Mouse (Mus musculus) cerebellum, postnatal 36 days (tissue): ENCODE results near the gene Ppp4r1.

Source experiments
- DNase-seq, 2 experiments: peaks; one replicate each; pipeline ENCODE4 v3.0.0; 2021 to 2022; ENCODE audit warnings: mixed read lengths in 2 of 2

Gene Ppp4r1

DNA sequence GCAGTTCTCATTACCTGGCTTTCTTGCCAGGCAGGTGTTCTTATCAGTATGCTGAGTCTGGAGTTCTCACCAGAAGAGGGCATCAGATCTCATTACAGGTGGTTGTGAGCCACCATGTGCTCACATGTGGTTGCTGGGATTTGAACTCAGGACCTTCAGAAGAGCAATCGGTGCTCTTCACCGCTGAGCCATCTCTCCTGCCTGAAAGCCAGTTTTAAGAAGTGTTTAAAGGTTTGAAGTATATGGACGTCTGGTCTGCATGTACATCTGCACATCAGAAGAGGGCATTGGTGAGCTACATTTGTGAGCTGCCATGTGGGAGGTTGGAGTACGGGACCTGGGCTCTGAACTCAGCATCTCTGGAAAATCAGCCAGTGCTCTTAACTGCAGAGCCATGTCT, 8.8 kb upstream of the Ppp4r1 start:
- DNase-seq, result no peak

DNA sequence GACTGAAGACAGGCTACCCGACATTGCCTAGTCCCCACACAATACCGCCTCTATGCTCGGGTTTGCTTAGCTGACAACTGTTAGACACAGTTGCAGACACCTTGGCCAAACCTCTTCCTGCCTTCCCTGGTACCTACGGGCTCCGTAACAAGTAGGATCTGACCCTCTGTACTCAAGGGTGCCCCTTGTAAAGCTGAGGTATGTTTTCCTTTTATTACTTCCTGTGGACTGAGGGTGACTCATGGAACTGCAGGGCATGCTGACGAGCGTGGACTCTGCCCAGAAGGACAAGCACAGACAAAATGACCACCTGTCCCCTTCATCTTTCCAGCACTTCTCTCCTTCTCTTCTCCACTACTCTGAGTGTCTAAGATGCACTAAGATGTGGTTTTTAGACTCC, 7.9 kb upstream of the Ppp4r1 start:
- no peak for DNase-seq

DNA sequence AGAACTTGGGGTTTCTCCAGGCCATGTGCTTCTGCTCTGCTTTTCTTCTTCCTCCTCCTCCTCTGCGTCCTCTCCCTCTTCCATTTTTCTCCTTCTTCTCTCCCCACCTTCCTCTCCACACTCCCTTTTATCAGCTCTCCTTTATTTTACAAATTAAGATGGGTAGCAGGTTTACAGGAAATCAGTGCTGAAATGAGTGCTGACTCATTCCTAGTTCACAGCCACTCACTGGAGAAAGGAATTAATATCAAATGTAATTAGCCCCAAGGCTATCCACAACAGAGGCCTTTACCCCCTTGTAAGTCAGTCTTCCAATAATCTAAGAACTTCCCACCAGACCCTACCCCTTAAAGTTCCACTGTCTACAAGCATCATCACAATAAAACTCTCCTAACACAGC, 6.1 kb upstream of the Ppp4r1 start:
- no peak for DNase-seq

DNA sequence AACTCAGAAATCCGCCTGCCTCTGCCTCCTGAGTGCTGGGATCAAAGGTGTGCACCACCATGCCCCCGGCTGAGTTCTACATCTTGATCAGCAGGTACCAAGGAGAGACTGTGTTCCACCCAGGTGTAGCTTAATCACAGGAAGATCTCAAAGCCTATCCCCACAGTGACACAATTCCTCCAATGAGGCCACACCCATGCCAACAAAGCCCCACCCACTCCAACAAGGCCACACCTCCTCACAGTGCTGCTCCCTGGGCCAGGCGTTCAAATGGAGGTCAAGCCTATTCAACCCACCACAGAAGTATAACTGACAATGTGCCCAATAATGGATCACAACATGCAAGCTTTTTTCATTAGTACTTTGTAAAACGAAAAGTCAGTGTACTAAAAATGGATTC, 4.9 kb upstream of the Ppp4r1 start:
- no peak for DNase-seq

DNA sequence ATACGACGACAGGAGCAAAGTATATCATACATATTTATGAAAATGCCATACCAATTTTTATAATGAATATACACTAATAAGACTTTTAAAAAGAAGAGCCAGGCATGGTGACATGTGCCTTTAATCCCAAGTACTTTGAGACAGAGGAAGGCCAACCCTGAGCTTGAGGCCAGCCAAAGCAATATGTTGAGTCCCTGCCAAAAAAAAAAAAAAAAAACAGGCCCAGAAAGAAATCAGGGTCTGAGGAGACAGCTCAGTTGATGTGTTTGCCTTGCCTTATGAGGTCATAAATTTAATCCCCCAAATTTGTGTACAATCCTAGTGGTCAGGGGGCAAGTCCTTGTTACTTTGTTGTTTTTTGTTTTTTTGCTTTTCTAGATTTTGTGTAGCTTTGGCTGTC, 1.4 kb upstream of the Ppp4r1 start:
- DNase-seq, result no peak

DNA sequence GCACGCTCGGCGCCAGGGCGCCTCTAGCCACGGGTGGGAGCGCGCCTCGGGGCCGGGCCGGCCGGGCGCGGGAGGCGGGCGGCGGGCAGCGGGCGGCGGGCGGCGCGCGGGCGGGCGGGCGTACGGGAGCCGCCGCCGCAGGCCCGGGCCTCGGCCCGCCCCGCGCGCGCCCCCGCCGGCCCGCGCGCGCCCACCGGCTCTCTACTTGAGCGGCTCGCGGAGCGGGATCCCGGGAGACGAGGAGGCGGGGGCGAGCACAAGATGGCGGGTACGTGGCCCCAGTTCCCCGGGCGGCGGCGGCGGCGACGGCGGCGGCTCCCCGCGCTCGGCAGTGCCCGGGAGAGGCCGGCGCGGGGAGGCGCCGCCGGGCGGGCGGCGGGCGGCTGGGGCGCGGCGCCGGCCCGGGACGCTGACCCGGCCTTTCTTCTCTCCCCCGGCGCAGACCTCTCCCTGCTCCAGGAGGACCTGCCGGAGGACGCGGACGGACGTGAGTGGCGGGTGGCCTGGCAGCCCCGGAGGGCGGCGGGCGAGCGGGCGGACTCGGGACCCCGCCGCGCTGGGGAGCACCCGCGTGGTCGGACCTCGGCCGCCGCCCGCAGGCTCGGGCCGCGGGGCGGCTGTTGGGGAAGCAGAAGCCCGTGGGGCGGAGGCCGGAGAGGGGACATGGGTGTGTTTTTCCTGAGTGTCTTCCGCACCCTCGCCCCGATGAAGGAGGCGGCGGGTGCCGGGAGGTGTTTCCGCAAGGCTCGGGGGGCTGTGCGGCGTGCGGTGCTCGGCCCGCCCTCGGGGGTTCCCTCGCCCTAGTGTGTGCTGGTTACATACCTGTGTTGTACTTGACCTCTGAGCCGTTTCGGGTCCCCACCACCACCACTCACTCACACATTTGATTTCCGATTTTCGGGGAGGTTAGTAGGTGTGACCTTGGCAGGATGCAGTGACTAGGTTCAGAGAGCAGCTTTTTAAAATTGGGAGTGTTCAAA, 1.1 kb downstream of the Ppp4r1 start:
- peak; percentile 73 to 84 for DNase-seq

DNA sequence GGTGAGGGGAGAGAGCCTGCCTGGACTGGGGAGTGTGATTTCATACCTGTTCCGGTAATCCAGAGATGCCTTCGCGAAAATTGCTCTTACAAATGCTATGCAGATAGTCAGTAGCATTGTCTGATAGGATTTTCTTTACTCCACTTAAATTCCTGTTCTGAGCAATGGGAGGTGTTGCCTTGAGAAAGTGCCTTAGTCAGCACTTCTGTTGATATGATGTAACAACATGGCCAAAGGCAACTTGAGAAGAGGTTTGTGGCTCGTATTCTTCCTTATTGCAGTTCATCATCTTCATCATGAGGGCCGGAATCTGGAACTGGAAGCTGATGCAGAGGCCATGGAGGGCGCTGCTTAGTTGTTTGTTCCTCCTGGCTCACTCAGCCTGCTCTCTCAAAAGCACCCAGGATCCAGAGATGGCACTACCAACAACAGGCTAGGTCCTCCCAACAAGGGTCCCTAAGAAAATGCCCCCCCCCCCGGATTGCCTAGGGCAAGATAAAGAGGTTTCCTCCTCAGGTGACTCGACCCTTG, 2.3 kb downstream of the Ppp4r1 start:
- DNase-seq, result no peak

DNA sequence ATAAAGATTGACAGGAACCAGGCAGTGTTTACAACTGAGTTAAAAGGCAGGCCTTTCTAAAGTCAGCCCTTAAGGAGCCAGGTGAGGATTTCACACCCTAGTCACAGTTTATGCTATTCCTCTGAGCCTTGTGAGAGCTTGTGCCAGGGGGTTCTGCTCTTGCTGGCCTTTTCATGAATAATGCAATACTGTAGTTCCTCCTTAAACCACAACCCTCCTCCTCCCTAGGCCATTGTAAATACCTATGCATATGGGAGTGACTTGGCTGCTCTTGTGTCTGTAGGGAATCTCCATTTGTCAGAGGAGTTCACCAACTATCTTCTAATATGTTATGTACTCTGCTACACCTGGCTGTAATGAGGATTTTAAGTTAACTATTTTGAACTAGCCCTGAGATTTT, 3.3 kb downstream of the Ppp4r1 start:
- no peak for DNase-seq

DNA sequence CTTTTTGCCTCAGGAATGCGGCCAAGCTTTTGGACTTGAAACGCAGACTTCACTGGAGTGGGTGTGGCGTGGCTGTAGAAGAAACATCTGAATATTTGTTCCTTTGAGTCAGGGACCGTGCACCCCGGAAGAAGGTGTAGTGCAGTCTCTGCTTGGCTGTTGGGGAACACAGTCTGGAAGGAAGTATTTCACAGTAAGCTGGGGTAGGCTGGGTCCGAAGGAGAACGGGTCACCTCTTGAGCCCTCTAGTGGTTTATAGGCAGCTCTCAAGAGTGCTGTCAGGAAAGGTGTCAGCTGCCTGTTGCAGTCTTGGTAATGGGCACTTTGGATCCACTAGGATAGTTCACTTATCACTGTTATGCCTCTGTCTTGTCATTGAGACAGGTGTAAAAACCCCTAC, 3.9 kb downstream of the Ppp4r1 start:
- DNase-seq, result no peak

DNA sequence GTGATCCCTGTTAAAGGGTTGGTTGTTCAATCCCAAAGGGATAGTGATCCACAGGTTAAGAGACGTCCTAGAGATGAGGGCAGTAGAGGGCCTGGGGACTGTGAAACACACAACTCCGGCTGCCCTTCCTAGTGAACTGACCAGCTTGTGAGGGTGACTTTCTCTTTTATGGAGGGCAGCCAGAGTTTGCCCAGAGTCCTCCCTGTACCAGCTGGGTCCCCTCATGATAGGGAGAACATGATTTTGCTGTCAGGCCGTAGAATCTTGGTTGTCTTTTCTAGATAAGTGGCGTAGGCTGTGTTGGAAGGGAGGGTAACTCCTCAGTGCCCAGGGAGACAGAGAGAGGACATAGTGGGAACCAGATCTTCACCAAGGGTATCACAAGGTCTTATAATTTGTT, 4.9 kb downstream of the Ppp4r1 start:
- DNase-seq, result no peak

DNA sequence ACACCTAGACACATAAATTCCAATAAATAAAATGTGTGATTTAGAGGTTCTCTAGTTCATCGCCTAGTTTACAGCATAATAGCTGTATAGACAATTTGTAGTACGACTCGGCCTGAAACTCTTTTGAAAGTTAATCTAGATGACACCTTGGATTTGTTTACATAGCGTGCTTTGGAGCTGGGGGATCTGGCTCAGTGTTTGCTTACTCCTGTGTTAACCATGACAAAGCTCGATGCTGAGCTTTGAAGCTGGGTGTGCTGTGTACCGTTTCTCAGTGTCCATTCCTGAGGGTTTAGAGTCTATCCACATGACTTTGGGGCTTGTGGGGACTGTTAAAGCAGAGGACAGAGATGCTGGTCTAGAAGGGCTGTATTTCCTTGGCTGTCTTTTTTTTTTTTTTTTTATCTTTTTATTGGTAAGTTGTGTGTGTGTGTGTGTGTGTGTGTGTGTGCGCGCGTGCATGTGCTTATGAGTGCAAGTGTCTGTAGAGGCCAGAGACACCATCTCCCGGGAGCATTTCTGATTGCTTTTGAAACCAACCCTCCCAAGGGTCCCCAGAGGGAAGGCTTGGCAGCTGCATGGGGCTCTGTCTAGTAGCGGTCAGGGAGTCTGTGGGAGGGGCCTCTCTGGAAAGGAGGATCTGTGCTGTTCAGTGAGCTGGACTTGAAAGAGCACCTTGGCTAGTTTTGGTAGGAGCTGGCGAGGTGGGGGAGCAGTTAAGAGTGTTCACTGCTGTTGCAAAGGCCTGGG, 6.3 kb downstream of the Ppp4r1 start:
- no peak for DNase-seq

DNA sequence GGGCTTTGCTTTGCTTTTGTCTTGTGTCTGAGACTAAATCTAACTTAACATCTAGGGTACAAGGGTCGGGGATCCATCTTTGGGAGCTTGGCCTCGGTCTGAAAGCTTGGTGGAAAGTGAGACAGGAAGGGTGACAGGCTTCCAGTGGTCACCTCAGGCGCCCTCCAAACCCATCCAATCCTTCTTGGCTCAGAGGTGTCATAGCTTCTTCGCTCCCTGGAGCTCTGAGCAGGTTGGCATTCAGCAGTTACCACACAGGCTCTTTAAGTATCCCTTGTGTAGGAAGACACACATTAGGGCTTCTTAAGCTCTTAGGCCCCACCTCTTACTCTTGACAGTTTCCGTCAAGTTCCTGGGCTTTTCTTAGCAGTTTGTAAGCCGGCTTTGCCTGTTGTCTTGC, 7.2 kb downstream of the Ppp4r1 start:
- no peak for DNase-seq

DNA sequence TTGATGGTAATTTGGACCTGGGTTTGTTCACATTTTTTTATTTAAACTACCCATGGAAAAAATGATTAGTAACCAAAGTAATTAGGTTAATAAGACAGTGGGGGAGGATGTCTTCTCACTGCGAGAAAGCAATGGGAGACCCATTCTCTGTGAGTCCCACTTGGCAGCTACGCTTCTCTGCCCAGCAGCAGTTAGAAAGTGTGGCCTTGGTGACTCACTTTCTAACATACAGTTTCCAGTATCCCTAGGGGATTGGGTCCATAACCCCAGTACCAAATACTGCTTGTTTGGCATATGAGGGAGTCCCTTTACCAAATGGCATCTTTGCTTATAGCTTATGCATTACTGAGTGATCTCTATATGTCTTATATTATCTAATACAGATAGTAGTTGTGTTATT, 8.8 kb downstream of the Ppp4r1 start:
- DNase-seq, result no peak

DNA sequence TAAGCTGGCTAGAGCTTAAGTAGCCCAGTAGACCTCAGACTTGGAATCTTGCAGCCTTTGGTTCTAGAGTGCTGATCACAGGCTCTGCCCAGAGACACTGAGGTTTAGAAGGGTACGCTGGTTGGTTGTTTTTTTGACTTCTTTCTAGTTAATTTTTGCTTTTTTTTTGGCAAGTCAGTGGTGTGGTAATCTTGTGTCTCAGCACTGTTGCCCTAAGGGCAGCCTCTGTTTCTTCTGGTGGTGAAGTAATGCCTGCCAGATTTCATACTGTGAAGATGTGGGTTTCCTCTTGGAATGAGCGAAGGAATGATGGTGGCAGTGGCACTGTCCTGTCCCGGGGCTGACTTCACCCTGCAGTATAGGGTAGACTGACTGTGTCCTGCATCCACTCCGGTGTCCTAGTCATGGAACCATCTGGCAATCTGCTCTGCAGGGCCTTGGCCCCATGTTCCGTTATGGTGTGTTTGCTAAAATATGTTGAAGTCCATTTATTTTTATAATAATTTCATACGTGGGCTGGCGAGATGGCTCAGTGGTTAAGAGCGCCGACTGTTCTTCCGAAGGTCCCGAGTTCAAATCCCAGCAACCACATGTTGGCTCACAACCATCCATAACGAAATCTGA, 11.0 kb downstream of the Ppp4r1 start:
- no peak for DNase-seq

DNA sequence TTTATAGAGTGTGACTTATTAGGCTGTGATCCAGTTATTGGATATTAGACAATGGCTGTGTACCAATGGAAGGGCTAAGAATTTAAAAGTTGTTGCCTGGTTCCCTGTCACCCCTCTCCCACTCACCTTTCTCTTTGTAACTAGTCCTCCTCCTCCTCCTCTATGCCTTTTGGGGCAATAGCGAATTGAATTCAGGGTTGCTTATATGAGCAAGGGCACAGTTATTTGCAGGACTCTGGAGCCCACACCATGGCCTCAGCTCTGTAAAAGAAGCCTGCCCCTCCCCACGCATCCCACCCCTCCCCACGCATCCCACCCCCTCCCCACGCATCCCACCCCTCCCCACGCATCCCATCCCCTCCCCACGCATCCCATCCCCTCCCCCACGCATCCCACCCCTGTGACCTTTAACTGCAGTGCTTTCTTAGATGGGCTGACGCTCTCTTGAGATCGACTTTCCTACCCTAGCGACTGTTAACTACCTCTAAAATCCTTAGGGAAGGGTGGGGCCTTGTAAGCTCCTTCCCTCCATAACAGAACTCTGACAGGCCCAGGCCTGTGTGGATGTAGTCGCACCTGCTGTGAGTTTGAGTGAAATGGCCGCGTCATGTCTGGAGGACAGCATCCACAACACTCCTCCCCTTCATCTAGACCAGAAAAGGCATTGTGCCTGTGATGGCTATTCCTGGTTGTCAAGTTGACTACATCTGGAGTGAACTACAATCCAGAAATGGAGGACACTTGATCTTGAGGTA, 11.9 kb downstream of the Ppp4r1 start:
- no peak for DNase-seq

DNA sequence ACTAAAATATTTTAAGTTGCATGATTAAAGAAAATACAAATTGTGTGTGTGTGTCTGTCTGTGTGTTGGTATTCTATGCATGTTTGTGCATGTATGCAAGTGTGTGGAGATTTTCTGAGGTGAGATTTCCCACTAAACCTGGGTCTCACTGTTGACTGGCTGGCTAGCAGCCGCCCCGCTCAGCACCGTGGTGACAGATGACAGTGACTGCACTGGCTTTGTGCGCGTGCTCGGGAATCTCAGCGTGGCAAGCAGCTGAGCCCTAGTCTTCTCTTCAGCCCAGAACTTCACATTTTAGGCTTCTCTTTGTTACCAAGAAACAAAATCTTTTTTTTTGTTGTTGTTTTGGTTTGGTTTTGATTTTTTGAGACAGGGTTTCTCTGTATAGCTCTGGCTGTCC, 13.7 kb downstream of the Ppp4r1 start:
- no peak for DNase-seq

DNA sequence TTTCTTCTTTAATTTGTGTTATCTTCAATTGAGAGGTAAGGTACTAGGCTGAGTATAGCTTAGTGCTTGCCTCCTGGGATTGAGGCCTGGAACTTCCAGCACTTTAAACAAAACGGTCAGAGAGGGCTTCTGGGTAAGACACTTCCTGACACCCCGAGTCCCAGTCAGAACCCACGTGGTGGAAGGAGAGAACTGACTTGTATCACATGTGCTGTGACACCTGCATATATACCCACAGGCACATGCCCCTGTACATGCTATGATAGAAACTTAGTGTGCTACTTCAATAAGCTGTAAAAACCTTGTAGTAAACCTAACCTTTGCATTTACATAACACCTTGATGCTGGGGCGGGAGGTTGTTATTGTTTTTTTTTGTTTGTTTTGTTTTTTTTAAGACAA, 16.1 kb downstream of the Ppp4r1 start:
- DNase-seq, result no peak

DNA sequence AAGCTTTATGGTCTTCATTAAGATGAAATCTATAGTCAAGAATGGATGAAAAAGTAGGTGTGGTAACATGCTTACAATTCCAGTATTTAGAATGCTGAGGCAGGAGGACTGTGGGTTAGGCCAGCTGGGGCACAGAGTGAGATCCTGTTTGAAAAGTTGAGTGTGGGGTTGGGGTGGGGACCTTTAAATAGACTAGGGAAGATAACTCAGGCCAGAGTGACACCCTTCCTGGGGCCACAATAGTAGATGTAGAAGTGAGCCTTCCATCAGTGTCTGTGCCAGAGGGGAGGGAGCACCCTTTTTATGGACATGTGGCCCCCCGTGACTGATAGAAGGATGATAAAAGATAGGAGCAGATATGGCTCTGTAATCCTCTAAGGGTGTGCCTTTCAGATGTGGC, 17.0 kb downstream of the Ppp4r1 start:
- no peak for DNase-seq

DNA sequence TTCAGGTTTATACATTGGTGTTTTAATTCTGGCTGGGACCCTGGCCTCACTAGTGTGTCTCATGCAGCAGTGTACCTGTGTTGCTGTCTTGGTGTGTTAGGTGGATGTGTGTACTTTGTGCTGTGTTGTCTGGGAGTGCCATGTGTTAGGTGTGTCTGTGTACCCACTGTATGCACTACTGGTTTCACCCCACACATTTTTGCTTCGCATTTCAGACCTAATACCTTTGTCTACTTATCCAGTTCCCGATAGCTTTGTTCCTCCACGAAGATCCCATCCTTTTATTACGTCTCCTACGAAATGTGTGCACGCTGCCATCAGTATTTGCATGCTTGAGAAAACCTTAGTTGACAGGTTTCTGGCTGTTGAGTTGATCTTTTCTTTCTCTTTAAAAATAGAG, 18.1 kb downstream of the Ppp4r1 start:
- DNase-seq, result no peak

DNA sequence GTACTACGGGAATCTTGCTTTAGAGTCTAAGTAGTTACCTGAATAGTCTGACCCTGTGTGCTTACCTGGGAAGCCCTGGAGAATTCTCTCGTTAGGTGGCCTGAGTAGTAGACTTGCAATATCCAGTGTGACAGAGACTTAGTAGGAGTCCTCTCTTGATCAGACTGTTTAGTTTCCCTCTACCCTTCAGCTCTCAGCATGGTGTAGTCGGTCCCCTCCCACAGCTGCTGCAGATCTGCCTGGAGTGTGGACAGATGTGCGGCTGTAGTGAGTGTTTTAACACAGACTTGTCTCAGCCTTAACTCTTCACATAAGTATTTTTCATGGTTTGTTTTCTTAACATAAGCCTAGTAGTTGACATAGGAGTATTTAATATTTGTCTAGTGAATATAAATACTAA, 19.7 kb downstream of the Ppp4r1 start:
- DNase-seq, result no peak

DNA sequence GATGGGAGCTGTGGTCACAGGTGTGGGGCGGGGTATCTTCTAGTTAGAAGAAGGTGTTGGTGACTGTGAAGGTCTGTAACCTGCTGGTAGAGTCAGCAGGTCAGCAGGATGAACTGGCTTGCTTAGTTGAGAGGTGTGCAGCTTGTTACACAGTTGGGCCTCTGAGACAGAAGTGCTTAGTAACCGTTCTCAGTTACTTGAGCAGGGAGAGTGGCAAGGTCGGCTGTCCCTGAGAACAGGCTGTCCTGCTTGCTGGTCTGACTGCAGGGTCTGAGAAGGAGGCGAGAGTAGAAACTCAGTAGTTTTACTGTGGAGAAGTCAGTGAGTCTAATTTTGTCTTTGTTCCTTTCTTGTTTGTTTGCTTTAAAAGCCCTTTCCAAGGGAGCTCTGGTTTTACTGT, 23.6 kb downstream of the Ppp4r1 start:
- DNase-seq, result no peak

DNA sequence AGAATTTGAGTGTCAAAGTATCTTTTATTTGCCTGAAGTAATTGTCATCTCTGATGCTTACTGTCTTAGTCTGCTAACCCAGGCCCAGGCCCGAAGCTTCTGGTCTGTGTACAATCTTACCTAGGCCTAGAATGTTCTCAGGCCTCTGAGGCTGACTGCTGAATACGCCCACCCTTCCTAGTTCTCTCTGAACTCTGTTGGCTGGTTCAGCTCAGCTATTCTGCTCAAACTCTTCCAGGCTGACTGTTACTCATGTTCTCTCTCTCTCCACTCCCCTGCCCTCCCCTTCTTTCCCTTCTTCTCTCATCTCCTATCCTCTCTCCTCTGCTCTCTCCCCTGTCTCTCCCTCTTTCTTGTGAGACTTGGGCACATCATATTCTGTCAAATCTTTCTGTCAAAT, 24.0 kb downstream of the Ppp4r1 start:
- no peak for DNase-seq

DNA sequence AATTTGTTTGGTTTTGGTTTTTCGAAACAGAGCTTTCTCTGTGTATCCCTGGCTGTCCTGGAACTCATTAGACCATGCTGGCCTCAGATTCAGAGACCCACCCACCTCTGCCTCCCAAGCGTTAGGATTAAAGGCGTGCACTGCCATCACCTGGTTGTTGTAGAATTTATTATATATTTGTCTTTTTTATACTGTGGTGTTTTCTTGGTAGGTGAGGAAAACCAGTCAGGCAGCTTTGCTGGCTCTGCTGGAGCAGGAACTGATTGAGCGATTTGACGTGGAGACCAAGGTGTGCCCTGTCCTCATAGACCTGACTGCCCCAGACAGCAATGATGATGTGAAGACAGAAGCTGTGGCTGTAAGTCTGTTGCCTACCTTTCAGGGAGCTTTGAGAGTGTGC, 28.7 kb downstream of the Ppp4r1 start:
- DNase-seq, result no peak
